Mouse (Mus musculus) midbrain, embryonic 13.5 days (tissue): ENCODE results near the gene 4930404H24Rik. TPM values are rescaled to one million over a fixed set of nuclear protein-coding genes. Genes with fewer than 3 reads are reported as not detected.

Experiments
- ATAC-seq: fragments of 200-750 bp; cut with Nextera tagmentation; 2 replicates; pipeline ENCODE4 v1.8.0; 2017; ENCODE audit warnings: mild to moderate bottlenecking, moderate TSS enrichment, moderate library complexity
- H3K27ac ChIP-seq: fragments of 300-500 bp; sonication (generic); 2 replicates; pipeline ENCODE4 v1.5.1; 2015; ENCODE audit warnings: inconsistent platforms, mild to moderate bottlenecking, moderate library complexity
- H3K27me3 ChIP-seq: fragments of 300-500 bp; sonication (generic); 2 replicates; pipeline ENCODE4 v1.6.1; 2015; ENCODE audit warnings: mild to moderate bottlenecking, inconsistent platforms
- H3K36me3 ChIP-seq: fragments of 300-500 bp; sonication (generic); 2 replicates; pipeline ENCODE4 v1.6.1; 2015; ENCODE audit warnings: mild to moderate bottlenecking, inconsistent platforms
- H3K4me1 ChIP-seq: fragments of 300-500 bp; sonication (generic); replicated peaks from 2 replicates; pipeline ENCODE4 v1.6.1; 2015; ENCODE audit warnings: inconsistent platforms
- H3K4me2 ChIP-seq: fragments of 300-500 bp; sonication (generic); replicated peaks from 2 replicates; pipeline ENCODE4 v1.6.1; 2015; ENCODE audit warnings: moderate library complexity, mild to moderate bottlenecking, inconsistent platforms
- H3K4me3 ChIP-seq: fragments of 300-500 bp; sonication (generic); replicated peaks from 2 replicates; pipeline ENCODE4 v1.5.1; 2015; ENCODE audit warnings: mild to moderate bottlenecking, inconsistent platforms
- H3K9ac ChIP-seq: fragments of 300-500 bp; sonication (generic); replicated peaks from 2 replicates; pipeline ENCODE4 v1.6.1; 2015; ENCODE audit warnings: mild to moderate bottlenecking, inconsistent platforms
- H3K9me3 ChIP-seq: fragments of 300-500 bp; sonication (generic); 2 replicates; pipeline ENCODE4 v1.6.1; 2016; ENCODE audit warnings: mild to moderate bottlenecking, inconsistent platforms
- WGBS: fragments of 180-500 bp; shearing (Covaris S2); methylation state at CpG from one replicate; pipeline ENCODE4 v1.1.7; 2015; 5-methylcytosine and 5-hydroxymethylcytosine counted together
- polyA plus RNA-seq: library from polyadenylated mRNA; unstranded; fragments of >200 nt; fragmentation: Nextera tagmentation; extraction: Ambion mirVana; gene quantifications from 2 replicates; pipeline ENCODE4 v1.2.1, GENCODE M21; 2015

4930404H24Rik gene
- not detected in 2 replicates for polyA plus RNA-seq

GRCm38 (mm10) chr2:153492573-153493392, at the start of gene 4930404H24Rik:
TSS of gene 4930404H24Rik (plus strand) at chr2:153492790.
- Histone ChIP-seq H3K27ac (peak within 1 kb of the TSS; percentile 97), H3K4me3 (peak within 1 kb of the TSS; percentile 52)

GRCm38 (mm10) chr2:153443434-153444240, 49.0 kb upstream of the 4930404H24Rik start:
- peaks cover 43% of the 10 kb centered on the region for H3K4me1 ChIP-seq
- H3K9me3 ChIP-seq = no peaks in the 10 kb centered on the region
- H3K36me3 ChIP-seq = no peaks in the 10 kb centered on the region
- no peaks in the 10 kb centered on the region for H3K27me3 ChIP-seq
- H3K9ac ChIP-seq = peak overlapping the region; percentile 97
- peak overlapping the region; percentile 98 for H3K27ac ChIP-seq
- ATAC-seq = peak; percentile 69
- peak overlapping the region; percentile 92 for H3K4me2 ChIP-seq
- WGBS = under 1% methylated on average over 40 of the region's 59 CpGs
- peak overlapping the region; percentile 95 for H3K4me3 ChIP-seq

More at GRCm38 (mm10) chr2:153492573-153493392, at the start of gene 4930404H24Rik:
- H3K9ac ChIP-seq = peak within 1 kb of the TSS; percentile 77
- H3K27me3 ChIP-seq = peaks cover 30% of the 10 kb centered on the region
- H3K4me1 ChIP-seq = peaks cover 66% of the 10 kb centered on the region
- no peaks in the 10 kb centered on the region for H3K36me3 ChIP-seq
- no peaks in the 10 kb centered on the region for H3K9me3 ChIP-seq
- ATAC-seq = peak; percentile 88
- peak within 1 kb of the TSS; percentile 86 for H3K4me2 ChIP-seq
- WGBS = under 1% methylated on average over 66 of the region's 83 CpGs

- WGBS = 2% methylated on average over 30 of the region's 64 CpGs
- peak overlapping the region; percentile 97 for H3K9ac ChIP-seq
- H3K4me2 ChIP-seq = peak overlapping the region; percentile 92
- peak overlapping the region; percentile 95 for H3K4me3 ChIP-seq
- H3K4me1 ChIP-seq = peaks cover 40% of the 10 kb centered on the region
- H3K9me3 ChIP-seq = no peaks in the 10 kb centered on the region
- ATAC-seq = peak; percentile 71
- H3K27me3 ChIP-seq = no peaks in the 10 kb centered on the region
- no peaks in the 10 kb centered on the region for H3K36me3 ChIP-seq
- peak overlapping the region; percentile 98 for H3K27ac ChIP-seq
Measured at GRCm38 (mm10) chr2:153444254-153445136, 48.1 kb upstream of the 4930404H24Rik start.

GRCm38 (mm10) chr2:153445137-153446016, 47.2 kb upstream of the 4930404H24Rik start:
- peak overlapping the region; percentile 92 for H3K4me2 ChIP-seq
- H3K27me3 ChIP-seq = no peaks in the 10 kb centered on the region
- H3K9me3 ChIP-seq = no peaks in the 10 kb centered on the region
- peak overlapping the region; percentile 97 for H3K9ac ChIP-seq
- H3K4me3 ChIP-seq = peak overlapping the region; percentile 95
- H3K27ac ChIP-seq = peak overlapping the region; percentile 98
- peaks cover 35% of the 10 kb centered on the region for H3K4me1 ChIP-seq
- H3K36me3 ChIP-seq = no peaks in the 10 kb centered on the region
- peak; percentile 70 for ATAC-seq
- WGBS = under 1% methylated on average over 59 of the region's 59 CpGs

GRCm38 (mm10) chr2:153446017-153446408, 46.6 kb upstream of the 4930404H24Rik start:
- Histone ChIP-seq H3K4me2 (peak overlapping the region; percentile 92), H3K4me3 (peak overlapping the region; percentile 95), H3K4me1 (peaks cover 28% of the 10 kb centered on the region), H3K36me3 (no peaks in the 10 kb centered on the region), H3K27me3 (no peaks in the 10 kb centered on the region), H3K9ac (peak overlapping the region; percentile 97), H3K9me3 (no peaks in the 10 kb centered on the region), H3K27ac (peak overlapping the region; percentile 98)
- ATAC-seq = no peak
- WGBS = under 1% methylated on average over 8 of the region's 8 CpGs

GRCm38 (mm10) chr2:153446476-153446875, 46.1 kb upstream of the 4930404H24Rik start:
- H3K4me1 ChIP-seq = peaks cover 24% of the 10 kb centered on the region
- no peak overlapping the region for H3K9ac ChIP-seq
- no peak for ATAC-seq
- no peaks in the 10 kb centered on the region for H3K9me3 ChIP-seq
- peak overlapping the region; percentile 95; the same call in 1 of the 2 replicates for H3K4me3 ChIP-seq
- H3K4me2 ChIP-seq = peak overlapping the region; percentile 92
- peak overlapping the region; percentile 98 for H3K27ac ChIP-seq
- H3K27me3 ChIP-seq = no peaks in the 10 kb centered on the region
- H3K36me3 ChIP-seq = no peaks in the 10 kb centered on the region
- WGBS = 25% methylated on average over 4 of the region's 4 CpGs

- Histone ChIP-seq H3K36me3 (no peaks in the 10 kb centered on the region), H3K4me2 (no peak overlapping the region)
- WGBS = 90% methylated on average over 3 of the region's 3 CpGs
Measured at GRCm38 (mm10) chr2:153447719-153448118, 44.9 kb upstream of the 4930404H24Rik start.

GRCm38 (mm10) chr2:153448519-153448918, 44.1 kb upstream of the 4930404H24Rik start:
- 86% methylated on average over 6 of the region's 6 CpGs for WGBS
- Histone ChIP-seq H3K27me3 (no peaks in the 10 kb centered on the region), H3K9me3 (no peaks in the 10 kb centered on the region), H3K27ac (no peak overlapping the region), H3K4me1 (peaks cover 5% of the 10 kb centered on the region; the same call in 1 of the 2 replicates), H3K4me2 (no peak overlapping the region), H3K36me3 (no peaks in the 10 kb centered on the region), H3K4me3 (no peak overlapping the region), H3K9ac (no peak overlapping the region)
- ATAC-seq = no peak

More at GRCm38 (mm10) chr2:153447719-153448118, 44.9 kb upstream of the 4930404H24Rik start:
- H3K27ac ChIP-seq = no peak overlapping the region
- H3K27me3 ChIP-seq = no peaks in the 10 kb centered on the region
- H3K9me3 ChIP-seq = no peaks in the 10 kb centered on the region
- ATAC-seq = no peak
- peaks cover 11% of the 10 kb centered on the region for H3K4me1 ChIP-seq
- H3K4me3 ChIP-seq = no peak overlapping the region
- no peak overlapping the region for H3K9ac ChIP-seq

GRCm38 (mm10) chr2:153453961-153454759, 38.4 kb upstream of the 4930404H24Rik start:
- no peaks in the 10 kb centered on the region for H3K27me3 ChIP-seq
- no peak overlapping the region for H3K4me3 ChIP-seq
- H3K27ac ChIP-seq = 0 out of 2 replicates have a peak overlapping the region, but pooled peaks have one; percentile 6
- WGBS = 75% methylated on average over 12 of the region's 12 CpGs
- no peaks in the 10 kb centered on the region for H3K36me3 ChIP-seq
- no peak for ATAC-seq
- H3K9ac ChIP-seq = no peak overlapping the region
- H3K4me1 ChIP-seq = peaks cover 15% of the 10 kb centered on the region
- no peak overlapping the region for H3K4me2 ChIP-seq
- H3K9me3 ChIP-seq = no peaks in the 10 kb centered on the region
